Mouse (Mus musculus) heart, adult 2 months (tissue): ENCODE results near the gene Olfr1129. TPM values are rescaled to one million over a fixed set of nuclear protein-coding genes. Genes with fewer than 3 reads are reported as not detected.
"Not testable (repeated sequence)": the region's sequence is repeated elsewhere in the genome, so short reads cannot be mapped to it uniquely, and the experiment has no call there.

Source experiments
- DNase-seq, 2 experiments: peaks; one replicate each; pipeline ENCODE4 v3.0.0; 2021
- H3K27ac ChIP-seq: fragments of 200-600 bp; 2 replicates; pipeline ENCODE4 v1.8.1; 2022
- H3K27me3 ChIP-seq: fragments of 200-500 bp; 2 replicates; pipeline ENCODE4 v1.6.1; 2012; ENCODE audit warnings: mild to moderate bottlenecking, low read length, inconsistent platforms, mixed read lengths; ENCODE audit not compliant: control insufficient read depth, insufficient read depth
- H3K36me3 ChIP-seq: fragments of 200-500 bp; 2 replicates; pipeline ENCODE4 v1.6.1; 2012; ENCODE audit warnings: low read length, inconsistent platforms; ENCODE audit not compliant: control insufficient read depth, insufficient read depth
- H3K4me1 ChIP-seq: fragments of 200-500 bp; 2 replicates; pipeline ENCODE4 v1.6.1; 2011; ENCODE audit warnings: low read length; ENCODE audit not compliant: control insufficient read depth, insufficient read depth
- H3K4me3 ChIP-seq: fragments of 200-600 bp; 2 replicates; pipeline ENCODE4 v1.8.1; 2022
- H3K79me2 ChIP-seq: fragments of 200-500 bp; replicated peaks from 2 replicates; pipeline ENCODE4 v1.6.1; 2012; ENCODE audit warnings: mild to moderate bottlenecking, inconsistent platforms, low read length, moderate library complexity, mixed read lengths; ENCODE audit not compliant: control insufficient read depth, insufficient read depth
- H3K9ac ChIP-seq: fragments of 200-500 bp; 2 replicates; pipeline ENCODE4 v1.6.1; 2012; ENCODE audit warnings: low read depth, mild to moderate bottlenecking, control low read depth, inconsistent platforms, low read length, mixed read lengths
- CTCF ChIP-seq: fragments of 200-600 bp; IDR thresholded peaks from 2 replicates; pipeline ENCODE4 v1.8.1; 2022; ENCODE audit warnings: antibody characterized with exemption, mild to moderate bottlenecking, moderate library complexity
- EP300 ChIP-seq: fragments of 200-500 bp; IDR thresholded peaks from 2 replicates; pipeline ENCODE4 v1.6.1; 2011; ENCODE audit warnings: low read depth, low read length, control low read depth; ENCODE audit not compliant: insufficient read depth
- POLR2A ChIP-seq: fragments of 200-500 bp; IDR thresholded peaks from 2 replicates; pipeline ENCODE4 v1.6.1; 2011; ENCODE audit warnings: mild to moderate bottlenecking, low read depth, low read length, control low read depth; ENCODE audit not compliant: insufficient read depth
- WGBS: fragments of 180-500 bp; shearing (Covaris S2); methylation state at CpG from one replicate; pipeline ENCODE4 v1.1.7; 2018; 5-methylcytosine and 5-hydroxymethylcytosine counted together
- intact Hi-C: fragments of 180-260 bp; cut with DNase I; formaldehyde crosslinking; loops from one replicate; pipeline ENCODE4 v1.15.1; 2025
- long read RNA-seq: library from polyadenylated mRNA; stranded (forward); transcript quantifications from one replicate; pipeline ENCODE4 v2.0.0, GENCODE M21; 2021
- polyA plus RNA-seq: library from polyadenylated mRNA; depleted of rRNA; stranded (reverse); fragments of >200 nt; gene quantifications from 2 replicates; pipeline ENCODE4 v1.2.3, GENCODE M21; 2012; rRNA removed
- total RNA-seq, 2 experiments: library from RNA; stranded (reverse); gene quantifications; 2 replicates each; pipeline ENCODE4 v1.2.3; 2021

Olfr1129 gene
- total RNA-seq (not detected), polyA plus RNA-seq (not detected in 2 replicates)
- long read RNA-seq: 0 reads

DNA sequence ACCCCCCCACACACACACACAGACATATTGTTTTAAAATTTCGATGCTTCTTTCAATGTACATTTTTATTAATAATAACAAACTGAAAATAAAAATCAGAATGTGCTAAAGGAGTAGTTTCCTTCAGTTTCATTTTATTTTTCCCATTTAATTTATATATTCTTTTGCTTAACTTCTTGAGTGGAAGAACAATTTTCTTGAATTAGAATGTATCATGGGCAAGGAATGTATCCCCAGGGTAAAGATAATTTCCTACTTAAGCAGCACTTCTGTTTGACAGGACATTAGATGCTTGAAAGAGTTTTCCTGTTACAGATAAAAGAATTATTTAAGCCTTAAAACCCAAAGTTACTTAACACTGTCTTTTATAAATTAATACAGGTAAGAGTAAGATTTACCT is at the start of gene Olfr1129:
Gene Olfr1129, plus strand, starts transcription at position 301 of the 400 bp plus-strand sequence.
- DNase-seq, H3K79me2 ChIP-seq, H3K27me3 ChIP-seq, H3K4me3 ChIP-seq, H3K36me3 ChIP-seq, intact Hi-C loops, H3K9ac ChIP-seq, H3K27ac ChIP-seq, H3K4me1 ChIP-seq: not testable (repeated sequence)
- 42% methylated on average over 1 of the region's 1 CpGs for WGBS

DNA sequence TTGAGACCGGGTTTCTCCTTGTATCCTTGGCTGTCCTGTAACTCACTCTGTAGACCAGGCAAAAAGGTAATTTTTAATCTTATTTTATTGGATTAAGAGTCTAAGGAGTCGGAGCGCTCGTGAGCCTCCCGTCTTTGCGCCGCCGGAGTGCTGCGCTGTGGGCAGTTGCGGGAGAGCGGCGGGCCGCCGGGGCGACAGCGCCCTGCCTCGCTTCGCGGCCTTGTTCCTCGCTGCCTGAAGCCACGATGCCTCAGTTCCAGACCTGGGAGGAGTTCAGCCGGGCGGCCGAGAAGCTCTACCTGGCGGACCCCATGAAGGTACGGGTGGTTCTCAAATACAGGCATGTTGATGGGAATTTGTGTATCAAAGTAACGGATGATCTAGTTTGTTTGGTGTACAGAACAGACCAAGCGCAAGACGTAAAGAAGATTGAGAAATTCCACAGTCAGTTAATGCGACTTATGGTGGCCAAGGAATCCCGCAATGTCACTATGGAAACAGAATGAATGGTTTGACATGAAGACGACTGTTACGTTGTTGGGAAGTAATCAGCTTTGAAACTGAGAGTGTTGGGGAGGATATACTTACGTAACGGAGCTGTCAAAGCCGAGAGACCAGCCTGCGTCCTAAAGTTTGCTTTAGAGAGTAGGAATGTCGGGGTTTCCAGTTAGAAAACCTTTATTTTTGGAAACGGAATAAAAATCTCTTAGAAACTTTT is 47.6 kb upstream of the Olfr1129 start:
- DNase-seq, intact Hi-C loops, H3K9ac ChIP-seq, H3K27me3 ChIP-seq, H3K4me3 ChIP-seq, H3K27ac ChIP-seq, H3K36me3 ChIP-seq, H3K79me2 ChIP-seq, H3K4me1 ChIP-seq: not testable (repeated sequence)
- WGBS: 45% methylated on average over 39 of the region's 39 CpGs

DNA sequence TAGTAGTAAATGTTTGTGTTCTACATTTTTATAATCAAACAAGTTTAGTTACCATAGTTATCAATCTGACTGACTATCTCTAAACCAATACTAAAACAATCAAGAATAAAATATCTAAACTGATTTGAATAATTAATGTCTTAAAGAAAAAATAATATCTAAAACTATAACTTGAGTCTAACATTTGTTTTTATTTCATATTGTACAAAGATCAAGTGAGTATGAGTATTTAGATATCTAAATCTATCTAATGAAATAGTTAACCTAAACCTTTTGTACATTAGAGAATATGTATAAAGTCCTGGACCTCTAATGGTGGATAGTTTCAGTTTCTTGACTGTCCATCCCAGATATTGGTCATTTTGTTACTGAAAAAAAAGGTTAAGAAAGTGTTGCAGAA is 42.2 kb upstream of the Olfr1129 start, which contains the start of gene Olfr153:
Gene Olfr153, plus strand, starts transcription at position 301 of the 400 bp plus-strand sequence.
- Histone ChIP-seq H3K27ac (no peak within 1 kb of the TSS), H3K4me1 (no peaks in the 10 kb centered on the region), H3K79me2 (no peaks in the 10 kb centered on the region), H3K27me3 (no peaks in the 10 kb centered on the region), H3K4me3 (no peak within 1 kb of the TSS), H3K36me3 (no peaks in the 10 kb centered on the region), H3K9ac (no peak within 1 kb of the TSS)
- intact Hi-C loops: no loop called here
- no peak for DNase-seq
- TF ChIP-seq CTCF: no peak
- TF ChIP-seq POLR2A: no peak
- no peak for TF ChIP-seq EP300

DNA sequence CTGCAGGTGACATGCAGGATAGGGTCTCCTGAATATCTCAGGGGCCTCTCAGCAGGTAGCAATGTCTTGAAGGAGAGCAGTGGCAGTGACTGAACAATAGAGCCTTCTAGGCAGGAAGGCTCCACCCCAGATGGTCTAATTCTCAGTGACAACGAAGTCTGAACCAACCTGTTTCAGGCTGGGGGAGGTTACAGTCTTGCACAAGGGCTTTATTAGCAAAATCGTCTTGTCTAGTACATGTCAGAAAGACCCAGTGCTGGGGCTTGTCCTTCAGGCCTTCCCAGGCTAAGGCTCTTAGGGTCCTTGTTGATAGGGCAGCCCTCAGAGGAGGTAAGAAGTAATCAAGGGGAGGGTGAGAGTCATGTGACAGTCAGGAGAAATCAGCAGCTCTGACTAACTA is 38.9 kb upstream of the Olfr1129 start:
- WGBS: 52% methylated on average over 2 of the region's 2 CpGs
- no peak for DNase-seq
- no peaks in the 10 kb centered on the region for H3K79me2 ChIP-seq
- intact Hi-C loops: no loop called here
- H3K27me3 ChIP-seq: no peaks in the 10 kb centered on the region
- no peaks in the 10 kb centered on the region for H3K4me1 ChIP-seq
- TF ChIP-seq EP300 (no peak), CTCF (no peak), POLR2A (no peak)
- no peak overlapping the region for H3K9ac ChIP-seq
- H3K36me3 ChIP-seq: no peaks in the 10 kb centered on the region
- H3K27ac ChIP-seq: no peak overlapping the region
- no peak overlapping the region for H3K4me3 ChIP-seq

DNA sequence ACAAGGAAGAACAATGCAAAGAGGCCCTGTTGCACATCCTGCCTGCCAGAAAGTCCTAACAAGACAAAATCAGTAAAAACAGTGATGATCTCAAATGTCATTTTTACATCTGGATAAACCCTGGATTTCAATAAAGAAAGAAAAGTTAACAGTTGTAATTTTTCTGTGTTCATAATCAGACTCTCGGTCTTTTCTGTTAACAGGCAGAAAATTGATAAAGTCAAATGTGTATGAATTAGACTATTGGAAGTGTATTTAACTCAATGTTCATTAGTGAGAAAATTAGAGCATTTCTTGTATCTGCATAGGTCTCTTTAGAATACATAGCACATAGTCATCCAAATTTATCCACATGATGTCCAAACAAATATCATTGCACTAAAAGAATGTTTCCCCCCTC is 28.3 kb upstream of the Olfr1129 start, which contains the start of gene Olfr1128:
Gene Olfr1128, minus strand, starts transcription at position 101 of the 400 bp plus-strand sequence.
- Histone ChIP-seq H3K9ac (no peak within 1 kb of the TSS), H3K4me1 (no peaks in the 10 kb centered on the region), H3K4me3 (no peak within 1 kb of the TSS), H3K79me2 (no peaks in the 10 kb centered on the region), H3K36me3 (no peaks in the 10 kb centered on the region), H3K27me3 (no peaks in the 10 kb centered on the region), H3K27ac (no peak within 1 kb of the TSS)
- TF ChIP-seq POLR2A (no peak), CTCF (no peak), EP300 (no peak)
- no peak for DNase-seq
- WGBS: 65% methylated on average over 1 of the region's 1 CpGs
- intact Hi-C loops: no loop called here

DNA sequence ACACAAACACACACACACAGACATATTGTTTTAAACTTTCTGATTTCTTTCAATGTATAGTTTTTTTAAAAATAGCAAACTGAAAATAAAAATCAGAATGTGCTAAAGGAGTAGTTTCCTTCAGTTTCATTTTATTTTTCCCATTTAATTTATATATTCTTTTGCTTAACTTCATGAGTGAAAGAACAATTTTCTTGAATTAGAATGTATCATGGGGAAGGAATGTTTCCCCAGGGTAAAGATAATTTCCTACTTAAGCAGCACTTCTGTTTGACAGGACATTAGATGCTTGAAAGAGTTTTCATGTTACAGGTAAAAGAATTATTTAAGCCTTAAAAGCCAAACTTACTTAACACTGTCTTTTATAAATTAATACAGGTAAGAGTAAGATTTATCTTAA is 32.2 kb downstream of the Olfr1129 start, which contains the start of gene Olfr1130:
Gene Olfr1130, plus strand, starts transcription at position 301 of the 400 bp plus-strand sequence.
- H3K79me2 ChIP-seq, H3K4me3 ChIP-seq, H3K27me3 ChIP-seq, H3K27ac ChIP-seq, H3K4me1 ChIP-seq, intact Hi-C loops, H3K9ac ChIP-seq, DNase-seq, H3K36me3 ChIP-seq: not testable (repeated sequence)
